Mouse (Mus musculus): Measurements from ENCODE around the gene Rere.
"Not testable (repeated sequence)": the region's sequence is repeated elsewhere in the genome, so short reads cannot be mapped to it uniquely, and the experiment has no call there.

The Rere gene

DNA sequence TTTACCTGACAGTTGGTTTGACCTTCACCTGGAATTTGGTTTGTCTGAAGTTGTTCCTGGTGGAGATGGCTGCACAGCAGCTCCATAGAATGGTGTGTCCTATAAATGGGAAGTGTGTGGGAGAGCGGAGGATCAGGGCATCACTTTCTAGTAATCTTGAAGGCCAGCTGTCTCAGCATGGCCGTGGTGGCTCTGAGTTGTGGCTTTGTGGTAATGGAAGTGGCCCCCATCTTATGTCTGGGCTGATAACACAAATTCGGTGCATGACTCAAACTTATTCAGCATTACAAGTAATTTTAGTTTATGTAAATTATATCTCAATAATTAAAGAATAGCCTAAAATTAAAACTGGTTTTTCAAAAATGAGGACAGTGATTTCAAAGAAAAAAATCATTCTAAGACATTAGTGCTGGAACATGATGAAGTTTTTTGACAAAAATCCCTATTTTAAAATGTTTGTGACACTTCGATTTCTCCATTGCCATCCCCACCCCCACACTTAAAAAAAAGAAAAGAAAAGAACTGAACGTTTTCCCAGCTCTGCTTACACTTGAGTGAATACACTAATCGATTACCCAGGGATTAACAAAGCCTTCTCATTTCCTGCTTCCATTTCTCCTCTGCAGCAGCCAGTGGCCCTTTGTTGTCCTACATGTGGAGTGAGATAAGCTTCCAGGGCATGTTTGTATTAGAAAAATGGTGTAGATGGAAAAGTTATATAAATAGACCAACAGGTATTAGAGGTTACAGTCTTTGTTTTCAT lies 180.2 kb downstream of the Rere start:
- DNase-seq (ENCODE audit: low read depth) = no peak

DNA sequence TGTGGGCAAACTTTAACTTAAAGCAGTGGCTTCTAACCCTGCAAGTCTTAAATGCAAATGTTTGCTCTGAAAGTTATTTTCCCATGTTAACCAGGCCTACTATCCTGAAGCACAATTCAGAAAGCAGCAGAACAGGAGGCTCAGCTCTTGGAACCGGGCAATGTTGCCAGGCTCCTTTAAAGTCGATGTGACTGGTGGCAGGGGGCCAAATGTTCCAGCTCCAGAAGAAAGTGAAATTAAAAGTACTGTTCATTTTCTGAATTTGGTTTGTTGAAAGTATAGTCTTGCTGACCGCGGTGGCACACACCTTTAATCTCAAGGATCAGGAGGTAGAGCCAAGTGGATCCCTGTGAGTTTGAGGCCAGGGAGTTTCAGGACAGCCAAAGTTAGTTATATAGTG lies 180.9 kb downstream of the Rere start:
- DNase-seq (ENCODE audit: low read depth) = no peak

DNA sequence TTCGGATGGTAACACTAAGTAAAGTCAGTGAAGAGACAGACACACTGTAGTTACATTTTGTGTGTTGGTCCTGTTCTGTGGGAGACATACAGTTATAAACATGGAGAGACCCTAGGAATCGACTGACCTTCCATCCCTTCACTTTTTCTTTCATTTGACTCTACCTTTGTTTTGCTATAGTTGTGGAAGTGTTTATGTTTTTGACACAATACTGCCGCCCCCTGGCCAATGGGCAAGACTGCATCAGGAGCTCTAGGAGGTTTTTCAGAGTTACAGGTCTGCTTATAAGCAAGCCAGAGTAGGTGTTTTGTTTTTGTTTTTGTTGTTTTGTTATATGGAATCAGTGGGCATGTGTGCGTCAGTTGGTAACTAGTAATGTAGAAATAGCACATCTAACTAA lies 184.3 kb downstream of the Rere start:
- DNase-seq (ENCODE audit: low read depth) = peak; percentile 84

DNA sequence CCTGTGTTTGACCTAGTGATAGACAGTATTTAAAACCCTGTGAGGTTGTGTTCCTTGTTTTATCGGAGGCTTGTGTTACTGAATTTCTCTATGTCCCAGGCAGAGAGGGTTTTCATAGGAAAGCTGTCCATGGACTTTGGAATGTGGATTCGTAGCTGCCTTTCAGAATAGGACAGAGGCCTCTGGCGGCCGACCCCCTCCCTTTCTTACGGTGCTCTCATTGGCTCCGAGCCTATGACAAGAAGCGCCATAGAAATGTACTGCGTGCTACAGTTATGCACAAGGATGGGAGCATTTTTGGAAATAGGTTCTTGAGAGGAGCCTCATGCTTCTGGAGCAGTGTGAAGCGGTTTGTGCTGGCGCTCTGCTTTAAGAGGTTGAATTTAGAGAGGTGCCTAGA lies 187.8 kb downstream of the Rere start:
- no peak for DNase-seq (ENCODE audit: low read depth)

DNA sequence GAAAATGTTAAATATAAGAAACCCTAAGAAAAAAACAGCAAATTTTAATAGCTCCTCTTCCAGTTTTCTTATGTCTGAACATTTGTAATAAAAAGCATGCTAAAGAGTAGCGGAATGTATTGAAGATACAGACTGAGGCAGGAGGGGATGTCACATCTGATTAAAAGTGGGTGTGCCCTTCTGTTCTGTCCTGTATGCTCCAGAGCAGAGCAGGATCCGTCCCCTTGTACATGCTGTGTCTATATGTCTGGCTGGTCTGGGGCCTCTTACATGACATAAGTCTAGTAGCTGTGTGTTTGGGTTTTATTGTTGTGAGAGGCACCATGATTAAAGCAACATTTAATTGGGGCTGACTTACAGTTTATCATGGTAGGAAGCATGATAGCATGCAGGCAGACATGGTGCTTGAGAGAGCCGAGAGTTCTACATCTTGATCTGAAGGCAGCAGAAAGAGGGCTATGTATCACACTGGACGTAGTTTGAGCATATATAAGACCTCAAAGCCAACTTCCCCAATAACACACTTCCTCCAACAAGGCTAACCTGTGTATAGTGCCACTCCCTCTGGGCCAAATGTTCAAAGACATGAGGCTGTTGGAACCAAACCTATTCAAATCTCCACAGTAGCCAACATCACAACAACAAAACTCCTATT lies 189.4 kb downstream of the Rere start:
- no peak for DNase-seq (ENCODE audit: low read depth)

DNA sequence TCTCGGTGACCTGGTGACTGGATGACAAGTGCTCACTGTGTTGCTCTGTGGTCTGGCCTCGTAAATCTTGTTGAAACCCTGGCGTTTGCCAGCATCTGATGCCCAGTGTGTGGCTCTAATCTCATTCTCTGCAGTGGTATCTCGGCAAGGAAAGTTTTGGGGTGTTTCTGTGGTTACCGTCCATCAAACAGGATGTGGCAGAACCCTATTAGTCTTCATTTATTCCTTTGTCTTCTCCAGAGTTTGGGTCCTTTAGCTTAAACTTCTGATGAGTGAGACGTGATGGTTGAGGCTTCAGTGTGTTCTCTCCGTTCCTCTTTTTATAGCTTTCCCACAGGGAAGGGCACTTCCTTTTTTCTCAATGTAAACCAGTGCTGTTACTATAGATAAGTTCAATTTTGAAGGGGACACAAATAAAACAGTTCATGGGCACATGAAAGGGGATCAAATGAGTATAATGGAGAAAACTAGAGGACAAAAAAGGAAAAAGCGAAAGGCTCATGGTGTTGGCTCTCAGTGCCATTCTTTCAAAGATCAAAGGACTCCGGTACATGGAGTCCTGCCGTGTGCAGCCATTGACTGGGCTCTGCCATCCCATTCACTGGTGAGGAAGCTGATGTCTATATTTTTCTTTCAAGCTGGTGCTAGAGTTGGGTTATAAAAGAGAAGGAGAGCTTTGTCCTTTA lies 191.4 kb downstream of the Rere start:
- DNase-seq (ENCODE audit: low read depth) = no peak

DNA sequence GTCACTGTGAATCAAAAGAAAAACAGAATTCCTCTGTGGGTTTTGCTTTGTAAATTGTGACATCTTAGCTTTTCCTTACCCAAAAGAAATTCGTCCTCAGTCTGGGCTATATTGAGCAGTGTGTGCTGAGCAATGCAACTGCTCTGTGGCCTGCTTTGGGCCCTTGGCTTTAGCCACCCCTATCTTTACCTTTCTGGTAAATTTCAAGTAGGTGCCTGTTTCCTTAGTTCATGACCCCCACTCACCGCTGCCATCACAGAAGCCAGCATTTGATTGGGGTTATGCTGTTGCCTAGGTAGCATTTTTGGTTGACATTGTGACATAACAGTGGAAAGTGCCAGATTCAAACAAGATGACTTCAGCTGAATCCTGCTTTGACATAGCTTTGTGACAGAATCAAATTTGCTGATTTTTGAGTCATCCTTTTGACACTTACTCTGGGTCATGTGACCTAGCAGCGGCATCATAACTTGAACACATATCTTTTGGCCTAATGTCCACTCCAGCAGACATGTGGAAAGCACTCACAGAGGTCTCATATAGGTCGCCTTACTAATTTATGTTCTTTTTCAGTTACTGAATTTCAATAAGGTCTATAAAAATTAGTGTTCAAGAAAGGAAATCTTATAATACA lies 192.1 kb downstream of the Rere start:
- no peak for DNase-seq (ENCODE audit: low read depth)

DNA sequence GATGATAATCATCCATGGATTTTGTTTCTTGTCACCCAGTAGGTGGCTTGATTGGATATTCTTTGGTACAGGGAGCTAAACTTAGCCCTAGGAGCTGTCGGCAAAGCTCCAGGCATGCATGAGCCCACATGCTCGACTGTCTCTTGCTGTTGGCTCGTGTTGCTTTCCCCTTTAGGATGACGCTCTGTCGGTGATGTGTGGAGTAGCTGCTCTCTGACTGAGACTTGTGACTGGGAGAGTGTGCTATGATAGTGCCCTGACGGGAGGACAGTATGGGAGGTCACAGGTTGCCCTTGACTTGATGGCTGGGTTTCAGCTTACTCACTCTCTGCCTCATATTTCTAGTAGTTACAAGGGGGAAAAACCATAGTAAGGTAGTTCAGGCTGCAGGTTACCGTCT lies 192.6 kb downstream of the Rere start:
- no peak for DNase-seq (ENCODE audit: low read depth)

DNA sequence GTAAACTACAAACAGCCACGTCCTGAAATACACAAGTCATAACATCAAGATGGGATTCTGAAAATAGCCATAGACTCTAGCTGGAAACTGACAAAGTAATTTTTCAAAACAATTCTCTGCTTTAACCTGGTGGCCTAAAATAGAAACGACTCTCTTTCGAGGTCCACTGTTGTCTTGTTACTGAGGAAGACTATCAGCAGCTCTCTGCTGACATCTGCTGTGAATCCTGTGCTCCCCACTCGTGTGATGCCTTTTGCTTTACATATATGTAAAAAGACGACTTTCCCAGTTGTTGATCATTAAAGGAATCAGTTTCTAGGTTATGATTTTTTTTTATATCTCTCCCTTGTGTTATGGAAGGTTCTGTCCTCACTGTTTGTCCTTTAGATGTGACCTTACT lies 194.8 kb downstream of the Rere start:
- DNase-seq (ENCODE audit: low read depth) = no peak

DNA sequence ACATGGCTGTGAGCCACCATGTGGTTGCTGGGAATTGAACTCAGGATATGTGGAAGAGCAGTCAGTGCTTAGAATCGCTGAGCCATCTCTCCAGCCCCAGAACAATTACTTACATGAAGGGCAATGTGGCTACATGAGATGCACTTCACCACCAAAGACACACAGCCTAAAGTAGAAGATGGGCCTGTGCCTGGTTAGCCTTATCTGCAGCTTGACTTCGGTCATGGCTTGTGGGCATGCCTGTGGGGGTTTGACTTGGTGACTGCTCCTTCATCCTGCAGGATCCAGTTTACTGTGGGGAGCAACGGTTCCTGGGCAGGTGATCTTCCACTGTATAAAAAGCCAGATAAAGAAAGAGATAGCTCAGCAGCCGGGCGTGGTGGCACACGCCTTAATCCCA lies 196.6 kb downstream of the Rere start:
- no peak for DNase-seq (ENCODE audit: low read depth)

DNA sequence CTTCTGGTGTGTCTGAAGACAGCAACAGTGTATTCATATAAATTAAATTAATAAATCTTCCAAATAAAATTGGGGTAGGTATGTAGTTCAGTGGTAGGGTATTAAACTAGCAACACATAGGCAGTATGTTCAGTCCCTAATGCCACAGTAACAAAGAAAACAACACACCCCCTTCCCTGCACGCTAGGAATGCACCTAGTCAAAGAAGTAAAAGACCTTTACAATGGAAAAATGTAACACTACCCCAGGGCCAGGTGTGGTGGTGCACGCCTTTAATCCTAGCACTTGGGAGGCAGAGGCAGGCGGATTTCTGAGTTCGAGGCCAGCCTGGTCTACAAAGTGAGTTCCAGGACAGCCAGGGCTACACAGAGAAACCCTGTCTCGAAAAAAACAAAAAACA lies 201.6 kb downstream of the Rere start:
- DNase-seq (ENCODE audit: low read depth) = not testable (repeated sequence)

DNA sequence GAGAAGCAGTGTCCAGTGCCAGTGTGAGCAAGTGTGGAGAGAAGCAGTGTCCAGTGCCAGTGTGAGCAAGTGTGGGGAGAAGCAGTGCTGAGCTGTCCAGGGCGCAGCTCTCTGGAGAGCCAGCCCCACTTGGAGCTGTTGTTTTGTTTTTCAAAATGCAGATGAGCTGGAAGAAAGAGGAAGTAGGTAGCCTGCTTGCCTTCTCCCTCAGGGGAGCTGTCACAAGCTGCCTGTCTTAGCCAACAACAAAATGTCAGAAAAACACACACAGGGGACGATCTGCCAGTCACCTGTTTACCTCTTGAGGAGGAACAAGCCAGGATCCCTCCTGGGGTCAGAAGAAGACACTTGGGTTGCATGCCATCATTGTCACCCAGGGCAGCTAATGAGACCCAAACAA lies 204.7 kb downstream of the Rere start:
- no peak for DNase-seq (ENCODE audit: low read depth)

DNA sequence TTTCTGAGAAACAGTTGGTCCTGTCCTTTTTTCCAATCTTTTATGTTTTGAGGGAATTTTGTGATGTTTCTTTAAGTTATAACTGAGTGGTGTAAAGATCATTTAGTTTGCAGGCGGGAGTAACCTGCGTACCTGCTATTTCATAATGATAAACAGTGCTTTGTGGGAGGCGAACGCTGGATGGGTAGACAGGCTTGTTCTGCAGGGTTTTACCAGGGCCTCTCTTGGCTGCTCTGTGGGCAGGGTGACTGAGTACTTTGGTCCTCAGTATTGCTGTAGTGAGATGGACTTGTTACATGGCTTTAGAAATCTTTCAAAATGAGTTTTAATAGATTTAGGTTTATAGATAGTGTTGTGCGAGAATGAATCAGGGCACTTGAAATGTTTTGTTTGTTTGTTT lies 205.7 kb downstream of the Rere start:
- no peak for DNase-seq (ENCODE audit: low read depth)

DNA sequence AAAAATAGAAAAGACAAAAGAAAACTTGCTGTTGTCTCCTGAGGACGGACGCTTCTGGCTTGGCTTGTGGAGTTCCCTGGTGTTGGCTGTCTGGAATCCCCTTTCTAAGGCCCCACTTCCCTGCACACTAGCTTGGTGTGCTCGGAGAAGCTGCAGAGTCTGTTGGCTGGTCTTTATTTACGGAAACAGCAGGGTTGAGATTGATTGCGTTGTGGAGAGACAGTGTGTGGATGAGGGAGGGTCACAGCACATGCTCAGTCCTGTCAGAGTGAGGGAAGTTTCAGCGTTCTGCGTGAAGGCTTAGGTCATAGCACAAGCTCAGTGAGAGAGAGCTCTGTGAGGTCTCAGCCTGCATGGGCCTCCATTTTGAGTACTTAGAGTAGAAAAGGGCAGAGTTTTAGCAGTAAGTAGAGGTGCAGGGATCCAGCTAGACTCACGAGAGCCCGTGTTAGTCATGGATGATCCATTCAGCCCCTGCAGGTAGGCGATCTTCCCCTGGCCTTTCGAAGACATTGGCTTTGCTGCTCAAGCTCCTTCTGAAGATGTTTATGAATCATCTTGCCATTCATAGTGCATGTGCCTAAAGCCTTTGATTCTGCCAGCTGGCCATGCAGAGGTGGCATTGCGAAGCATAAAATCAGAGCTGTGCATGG lies 206.8 kb downstream of the Rere start:
- DNase-seq (ENCODE audit: low read depth) = peak; percentile 19

DNA sequence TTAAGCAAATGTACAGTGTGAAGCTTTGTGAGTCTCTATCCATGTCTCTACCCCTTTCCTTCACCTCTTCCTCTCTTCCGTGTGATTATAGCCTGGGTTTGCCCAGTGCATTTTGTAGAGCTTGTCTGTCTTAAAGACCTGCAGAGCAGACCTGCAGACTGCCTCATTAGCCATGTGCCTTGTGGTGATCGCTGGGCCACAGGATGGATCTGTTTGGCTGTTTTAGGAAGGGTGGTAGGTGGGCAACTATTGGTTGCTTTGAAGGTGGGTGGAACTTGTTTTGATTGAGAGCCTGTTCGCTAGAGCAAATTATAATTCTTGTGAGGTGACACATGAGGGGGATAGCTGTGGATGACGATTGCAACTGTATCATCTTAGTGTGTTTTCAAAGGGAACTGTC lies 207.3 kb downstream of the Rere start:
- DNase-seq (ENCODE audit: low read depth) = no peak

DNA sequence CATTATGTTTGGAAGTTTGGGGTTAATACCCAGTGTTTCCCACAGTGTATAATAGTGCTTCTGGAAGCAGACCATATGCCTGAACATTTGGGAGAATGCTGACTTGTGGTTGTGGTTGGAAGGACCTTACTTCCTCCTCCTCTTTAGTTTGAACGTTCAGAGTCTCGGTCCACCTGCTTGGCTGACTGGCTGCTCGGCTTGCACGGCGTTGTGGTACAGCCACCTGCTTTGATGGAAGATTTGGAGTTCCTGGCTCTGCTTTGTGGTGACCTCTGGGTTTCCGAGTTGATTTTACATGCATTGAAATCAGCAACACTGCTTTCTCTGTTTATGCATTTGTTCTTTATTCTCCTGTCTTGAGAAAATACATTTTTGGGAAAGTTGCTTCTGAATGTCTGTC lies 208.6 kb downstream of the Rere start:
- DNase-seq (ENCODE audit: low read depth) = no peak

DNA sequence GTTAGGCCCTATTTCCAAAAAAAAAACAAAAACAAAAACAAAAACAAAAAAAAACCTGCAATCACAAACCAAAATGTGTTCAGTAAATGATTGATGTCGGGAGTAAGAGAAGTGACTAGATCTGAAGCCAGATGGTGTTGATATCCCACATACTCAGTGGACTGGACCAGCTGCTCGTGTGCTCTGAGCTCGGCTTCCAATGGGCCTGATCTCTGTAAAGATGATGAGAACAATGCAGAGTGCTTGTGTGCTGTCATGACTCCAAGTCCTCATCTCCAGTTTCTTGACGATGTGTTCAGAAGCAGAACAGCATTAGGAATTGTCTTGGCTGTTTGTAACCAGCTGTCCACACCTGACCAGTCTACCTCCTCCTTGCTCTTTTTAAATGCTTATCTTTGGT lies 210.3 kb downstream of the Rere start:
- no peak for DNase-seq (ENCODE audit: low read depth)

DNA sequence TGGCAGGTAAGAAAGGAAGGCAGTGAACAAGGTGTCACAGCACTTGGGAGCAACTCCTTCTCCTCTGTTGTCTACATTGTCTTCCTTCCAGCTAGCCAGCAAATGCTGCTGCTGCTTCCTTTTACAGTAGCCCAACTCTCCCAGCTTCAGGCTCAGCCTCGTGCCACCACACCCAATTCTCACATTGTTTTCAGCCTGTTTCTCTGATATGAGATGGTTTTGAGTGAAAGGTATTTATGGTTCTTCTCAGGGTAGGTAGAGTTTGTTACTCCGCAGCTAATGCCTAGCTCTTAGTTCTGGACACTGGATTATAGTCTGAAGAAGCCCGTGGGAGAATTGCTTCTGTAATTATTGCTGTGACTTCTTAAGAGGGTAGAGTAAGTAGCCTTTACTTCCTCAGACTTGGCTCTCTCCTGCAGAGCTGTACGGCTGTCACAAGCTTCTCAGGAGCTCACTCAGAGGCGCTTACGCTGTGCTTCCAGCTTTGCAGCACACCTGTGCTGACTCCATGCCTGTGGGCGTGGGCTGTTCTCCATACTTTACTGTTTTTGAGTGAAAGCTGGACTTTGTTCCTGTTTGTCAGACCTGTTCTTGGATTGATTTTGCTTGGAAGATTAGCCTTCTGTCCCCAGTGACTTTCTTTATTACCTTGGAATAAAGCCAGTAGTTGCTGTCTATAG lies 212.0 kb downstream of the Rere start:
- DNase-seq (ENCODE audit: low read depth) = no peak

DNA sequence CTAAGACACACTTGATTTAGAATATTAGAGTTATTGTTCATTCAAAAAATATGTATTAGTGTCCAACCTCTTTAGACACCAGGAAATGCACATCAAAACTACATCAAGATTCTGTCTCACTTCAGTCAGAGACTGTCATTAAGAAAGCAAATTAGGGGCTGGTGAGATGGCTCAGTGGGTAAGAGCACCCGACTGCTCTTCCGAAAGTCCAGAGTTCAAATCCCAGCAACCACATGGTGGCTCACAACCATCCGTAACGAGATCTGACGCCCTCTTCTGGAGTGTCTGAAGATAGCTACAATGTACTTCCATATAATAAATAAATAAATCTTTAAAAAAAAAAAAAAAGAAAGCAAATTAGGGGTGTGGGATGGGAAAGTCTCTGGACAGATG lies 212.5 kb downstream of the Rere start:
- not testable (repeated sequence) for DNase-seq (ENCODE audit: low read depth)

DNA sequence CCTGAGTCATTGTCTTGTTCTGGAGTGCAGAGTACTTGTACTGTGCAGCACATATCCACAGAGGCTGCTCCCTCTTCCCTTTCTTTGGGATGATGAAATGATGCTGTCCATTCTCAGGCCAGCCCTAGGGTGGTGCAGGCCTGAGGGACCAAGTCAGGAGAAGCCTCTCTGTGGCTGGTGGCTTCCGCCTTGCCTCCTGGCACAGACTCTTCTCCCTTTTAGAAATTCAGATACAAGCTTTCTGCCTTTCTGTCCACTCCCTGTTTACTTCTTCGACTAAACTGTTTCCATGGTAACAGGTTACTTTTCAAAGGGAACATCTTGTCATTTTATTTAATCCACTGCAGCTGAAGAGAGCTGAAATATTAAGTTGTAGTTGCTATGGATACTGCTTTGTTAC lies 214.1 kb downstream of the Rere start:
- DNase-seq (ENCODE audit: low read depth) = no peak

DNA sequence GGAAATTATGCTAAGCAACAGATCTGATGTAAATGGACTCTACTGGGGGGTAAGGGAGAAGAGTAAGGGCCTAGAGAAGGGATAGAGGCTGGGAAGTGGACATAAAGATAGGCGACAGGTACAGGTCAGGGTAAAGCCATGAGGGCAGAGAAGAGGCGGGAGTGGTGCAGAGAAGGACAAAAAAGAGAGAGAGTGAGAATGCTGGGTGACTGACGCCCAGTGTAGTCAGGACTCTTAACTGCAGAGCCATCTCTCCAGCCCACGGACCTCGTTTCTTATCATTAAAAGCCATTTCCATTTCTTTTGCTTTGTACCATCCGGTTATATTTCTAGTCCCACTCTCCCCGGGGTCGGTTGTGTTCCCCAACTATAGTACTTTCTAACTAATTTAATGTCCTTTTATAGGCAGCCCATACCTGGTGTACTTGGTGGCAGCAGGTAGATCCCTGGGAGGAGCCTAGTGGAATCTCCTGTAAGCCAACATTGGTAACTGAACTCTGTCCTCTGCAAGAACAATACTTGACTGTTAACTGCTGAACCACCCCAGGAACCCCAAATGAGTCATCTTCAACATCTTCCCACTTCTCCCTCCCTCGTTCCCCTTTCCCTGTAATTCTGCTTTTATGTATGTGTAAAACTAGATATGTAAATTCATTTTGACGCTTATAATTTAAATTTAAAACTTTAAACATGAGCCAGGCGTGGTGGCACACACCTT lies 223.0 kb downstream of the Rere start:
- DNase-seq (ENCODE audit: low read depth) = no peak
